Mouse (Mus musculus): ENCODE data around the gene Sec24c.
"Not testable (repeated sequence)": the region's sequence is repeated elsewhere in the genome, so short reads cannot be mapped to it uniquely, and the experiment has no call there.

Sec24c gene

GRCm38 (mm10) chr14:20674064-20674833 is at the start of gene Sec24c:
Gene Sec24c (plus strand): TSS chr14:20674308.
- peak; percentile 96 for ATAC-seq (ENCODE audit: insufficient number of reproducible peaks, low FRiP score, low TSS enrichment)

GRCm38 (mm10) chr14:20626447-20626846 is 47.7 kb upstream of the Sec24c start:
- ATAC-seq (ENCODE audit: insufficient number of reproducible peaks, low FRiP score, low TSS enrichment) = no peak

GRCm38 (mm10) chr14:20626971-20627370 is 47.1 kb upstream of the Sec24c start:
- no peak for ATAC-seq (ENCODE audit: insufficient number of reproducible peaks, low FRiP score, low TSS enrichment)

DNA sequence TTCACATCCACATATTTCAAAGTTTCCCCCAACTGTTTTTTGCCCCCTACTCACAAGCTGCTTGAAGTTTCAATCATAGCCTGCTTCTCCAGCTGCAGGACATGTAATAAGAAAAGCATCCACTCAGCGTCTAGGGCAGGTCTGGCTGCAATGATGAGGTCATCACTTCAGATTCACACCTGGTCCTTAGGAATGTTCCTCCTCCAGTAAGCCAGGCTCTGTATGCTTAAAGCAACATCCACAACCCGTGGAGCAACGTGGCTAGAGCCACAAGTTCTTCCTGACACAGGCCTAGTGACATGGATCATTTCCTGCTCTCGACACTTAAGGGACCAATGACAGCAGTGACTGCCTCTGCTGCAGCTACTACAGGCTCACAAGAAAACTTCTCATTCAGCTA is 42.9 kb upstream of the Sec24c start:
- ATAC-seq (ENCODE audit: insufficient number of reproducible peaks, low FRiP score, low TSS enrichment) = no peak

- ATAC-seq (ENCODE audit: insufficient number of reproducible peaks, low FRiP score, low TSS enrichment) = no peak
Measured at GRCm38 (mm10) chr14:20635546-20635945, 38.6 kb upstream of the Sec24c start.

DNA sequence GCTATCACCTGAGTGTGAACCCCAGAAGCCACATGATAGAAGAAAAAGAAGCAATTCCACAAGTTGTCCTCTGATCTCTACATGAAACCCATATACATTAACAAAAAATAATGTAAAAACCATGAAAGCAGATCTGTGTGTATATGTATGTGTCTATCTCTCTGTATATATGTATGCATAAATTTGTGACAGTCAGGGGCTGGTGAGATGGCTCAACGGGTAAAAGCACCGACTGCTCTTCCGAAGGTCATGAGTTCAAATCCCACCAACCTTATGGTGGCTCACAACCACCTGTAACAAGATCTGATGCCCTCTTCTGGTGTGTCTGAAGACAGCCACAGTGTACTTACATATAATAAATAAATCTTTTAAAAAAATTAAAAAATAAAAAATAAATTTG is 37.1 kb upstream of the Sec24c start:
- ATAC-seq (ENCODE audit: insufficient number of reproducible peaks, low FRiP score, low TSS enrichment) = not testable (repeated sequence)

GRCm38 (mm10) chr14:20637818-20638574 is 36.1 kb upstream of the Sec24c start:
- ATAC-seq (ENCODE audit: insufficient number of reproducible peaks, low FRiP score, low TSS enrichment) = no peak

DNA sequence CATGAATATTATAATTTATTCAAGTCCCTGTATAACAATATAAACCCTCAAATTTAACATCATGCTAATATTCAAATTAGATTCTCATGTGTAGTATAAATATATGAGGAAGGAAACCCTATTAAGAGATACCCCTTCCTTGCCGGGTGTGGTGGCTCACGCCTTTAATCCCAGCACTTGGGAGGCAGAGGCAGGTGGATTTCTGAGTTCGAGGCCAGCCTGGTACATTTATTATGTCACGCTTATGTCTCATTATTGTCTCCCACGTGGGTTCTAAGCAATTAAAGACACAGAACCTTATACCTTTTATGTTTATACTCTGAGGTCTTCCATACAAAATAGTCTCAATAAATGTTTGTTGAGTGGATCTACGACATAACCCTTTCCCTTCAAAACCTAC is 35.4 kb upstream of the Sec24c start:
- ATAC-seq (ENCODE audit: insufficient number of reproducible peaks, low FRiP score, low TSS enrichment) = no peak

- 0 out of 2 replicates have a peak, but pooled peaks have one; percentile 26 for ATAC-seq (ENCODE audit: insufficient number of reproducible peaks, low FRiP score, low TSS enrichment)
Measured at GRCm38 (mm10) chr14:20639918-20640619, 34.0 kb upstream of the Sec24c start.

- peak; percentile 98 for ATAC-seq (ENCODE audit: insufficient number of reproducible peaks, low FRiP score, low TSS enrichment)
Measured at GRCm38 (mm10) chr14:20640644-20641437, 33.3 kb upstream of the Sec24c start, which contains the start of gene Usp54. Gene Usp54 (minus strand): TSS chr14:20641063.

DNA sequence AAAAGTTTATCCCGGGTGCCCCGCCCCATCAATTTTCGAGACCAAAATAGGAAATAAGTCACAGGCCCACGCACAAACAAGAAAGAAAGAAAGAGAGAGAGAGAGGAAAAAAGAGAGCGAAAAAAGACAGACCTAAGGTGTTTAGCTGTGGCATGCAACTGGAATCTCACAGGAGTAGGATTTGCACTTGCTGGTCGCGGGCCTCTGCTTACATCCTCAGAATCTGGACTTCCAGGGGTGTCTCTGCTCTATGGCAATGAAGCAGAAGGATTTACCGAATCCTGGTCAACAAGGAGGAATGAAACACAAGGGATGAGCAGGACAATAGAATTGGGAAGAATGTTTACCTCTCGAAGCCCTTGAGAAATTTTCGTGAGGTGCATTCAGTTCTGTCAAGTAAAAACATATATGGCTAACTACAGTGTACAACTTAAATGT is 32.7 kb upstream of the Sec24c start:
- no peak for ATAC-seq (ENCODE audit: insufficient number of reproducible peaks, low FRiP score, low TSS enrichment)

GRCm38 (mm10) chr14:20645547-20645946 is 28.6 kb upstream of the Sec24c start:
- no peak for ATAC-seq (ENCODE audit: insufficient number of reproducible peaks, low FRiP score, low TSS enrichment)

GRCm38 (mm10) chr14:20646381-20646780 is 27.7 kb upstream of the Sec24c start:
- no peak for ATAC-seq (ENCODE audit: insufficient number of reproducible peaks, low FRiP score, low TSS enrichment)

- ATAC-seq (ENCODE audit: insufficient number of reproducible peaks, low FRiP score, low TSS enrichment) = no peak
Measured at GRCm38 (mm10) chr14:20651000-20651399, 23.1 kb upstream of the Sec24c start.

GRCm38 (mm10) chr14:20651722-20652256 is 22.3 kb upstream of the Sec24c start:
- no peak for ATAC-seq (ENCODE audit: insufficient number of reproducible peaks, low FRiP score, low TSS enrichment)

DNA sequence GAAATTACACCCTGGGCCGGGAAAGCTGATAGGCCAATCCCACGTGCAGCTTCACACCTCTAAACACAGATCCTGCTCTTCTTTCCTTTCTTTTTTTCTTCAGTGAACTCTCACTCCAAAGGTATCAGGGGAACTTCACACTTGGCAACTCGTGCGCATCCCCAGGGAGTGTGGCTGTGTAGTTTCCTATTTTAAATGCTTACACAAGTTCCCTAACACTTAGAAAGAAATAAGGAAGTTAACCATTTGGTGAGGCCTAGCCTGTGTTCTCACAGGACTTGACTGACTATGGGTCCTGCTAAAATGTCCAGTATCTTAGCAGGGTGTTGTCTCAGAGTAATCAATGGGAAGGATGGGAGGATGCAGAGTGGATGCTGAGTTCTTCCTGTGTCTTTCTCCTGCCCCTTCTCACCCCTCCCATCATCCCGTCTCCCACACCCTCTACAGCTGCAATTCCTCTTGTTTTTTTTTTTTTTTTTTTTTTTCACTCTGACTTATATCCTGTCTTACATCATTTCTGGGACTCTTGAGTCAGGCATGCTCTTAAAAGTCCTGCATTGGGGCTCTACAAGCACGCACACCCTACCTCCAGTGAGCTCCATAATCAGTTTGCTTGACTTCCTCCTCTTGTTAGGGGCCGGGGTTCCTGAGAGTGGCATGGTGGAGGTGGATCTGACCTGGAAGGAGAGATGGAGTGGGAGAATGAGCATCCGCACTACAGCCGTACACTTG is 19.3 kb upstream of the Sec24c start:
- ATAC-seq (ENCODE audit: insufficient number of reproducible peaks, low FRiP score, low TSS enrichment) = no peak

DNA sequence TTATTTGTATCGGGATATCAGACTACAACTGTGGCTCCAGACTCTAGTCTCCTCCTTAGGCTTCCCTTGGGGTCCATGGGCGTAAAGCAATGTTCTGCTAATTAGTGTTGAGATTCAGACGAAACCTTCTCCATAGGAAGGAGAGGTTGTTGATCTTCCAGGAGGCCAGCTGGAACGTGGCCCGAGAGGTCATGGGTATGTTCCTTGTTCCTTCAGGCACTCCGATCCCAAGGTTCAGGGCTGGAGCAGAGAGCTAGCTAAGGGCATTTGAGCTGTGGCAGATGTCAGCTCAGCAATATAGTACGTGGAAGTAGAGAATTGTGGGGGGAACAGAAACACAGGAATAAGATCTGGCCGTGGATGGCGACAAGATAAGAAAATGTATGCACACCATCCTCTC is 18.4 kb upstream of the Sec24c start:
- no peak for ATAC-seq (ENCODE audit: insufficient number of reproducible peaks, low FRiP score, low TSS enrichment)

DNA sequence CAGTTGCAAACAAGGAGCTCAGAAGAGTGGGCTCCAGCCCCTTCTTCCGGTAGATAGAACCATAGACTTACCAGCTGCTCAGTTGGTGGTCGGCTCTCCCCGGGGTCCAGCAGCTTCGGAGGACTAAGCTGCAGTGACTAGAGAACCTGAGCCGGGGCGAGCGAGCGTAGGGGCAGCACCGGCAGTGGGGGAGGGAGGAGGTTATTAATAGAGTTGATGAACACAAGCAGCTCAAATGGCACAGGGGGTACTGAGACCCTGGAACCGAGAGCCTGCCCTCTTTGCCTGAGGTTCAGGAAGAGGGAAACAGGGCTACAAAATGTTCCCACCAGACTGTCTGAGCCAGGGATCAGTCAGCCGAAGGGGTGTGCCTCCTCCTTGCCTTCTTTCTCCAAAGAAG is 17.7 kb upstream of the Sec24c start, which contains the start of gene Myoz1:
Gene Myoz1, minus strand, starts transcription at position 180 of the 400 bp plus-strand sequence.
- ATAC-seq (ENCODE audit: insufficient number of reproducible peaks, low FRiP score, low TSS enrichment) = no peak

DNA sequence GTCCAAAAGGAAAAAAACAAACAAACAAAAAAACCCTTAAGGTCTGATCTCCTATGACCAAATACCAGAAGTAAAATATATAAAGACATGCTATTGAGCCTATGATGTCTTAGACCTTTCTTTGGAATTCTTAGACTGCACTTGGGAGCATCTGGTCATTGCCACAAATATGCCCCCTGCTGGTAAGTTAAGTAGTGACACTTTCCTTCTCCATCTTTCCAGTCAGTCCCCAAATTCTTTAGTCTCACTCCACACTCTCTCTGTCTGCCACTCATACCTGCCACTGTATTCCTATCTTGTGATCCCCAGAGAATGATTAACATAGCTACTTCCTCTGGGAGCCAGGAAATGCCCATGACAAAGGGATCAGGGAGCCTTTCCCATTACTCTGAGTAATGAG is 15.8 kb upstream of the Sec24c start:
- ATAC-seq (ENCODE audit: insufficient number of reproducible peaks, low FRiP score, low TSS enrichment) = no peak

All from cerebellum, adult (tissue).